Mouse (Mus musculus) layer of hippocampus, adult 8-10 months (tissue): Measurements from ENCODE around the gene Pcsk5. TPM values are rescaled to one million over a fixed set of nuclear protein-coding genes. Genes with fewer than 3 reads are reported as not detected.
A peak's percentile ranks its signal among the peaks of the same experiment; 100 is the strongest.

Experiments
- DNase-seq, 2 experiments: peaks; one replicate each; pipeline ENCODE4 v3.0.0; 2022; ENCODE audit warnings: low spot score in 2 of 2
- total RNA-seq, 4 experiments: library from RNA; stranded (reverse); gene quantifications; 2 replicates each; pipeline ENCODE4 v1.2.4; 2022

Pcsk5 gene
- total RNA-seq, 4 experiments from 2014 or later, result 14.1 to 15.6 (median 15.0) TPM

DNA sequence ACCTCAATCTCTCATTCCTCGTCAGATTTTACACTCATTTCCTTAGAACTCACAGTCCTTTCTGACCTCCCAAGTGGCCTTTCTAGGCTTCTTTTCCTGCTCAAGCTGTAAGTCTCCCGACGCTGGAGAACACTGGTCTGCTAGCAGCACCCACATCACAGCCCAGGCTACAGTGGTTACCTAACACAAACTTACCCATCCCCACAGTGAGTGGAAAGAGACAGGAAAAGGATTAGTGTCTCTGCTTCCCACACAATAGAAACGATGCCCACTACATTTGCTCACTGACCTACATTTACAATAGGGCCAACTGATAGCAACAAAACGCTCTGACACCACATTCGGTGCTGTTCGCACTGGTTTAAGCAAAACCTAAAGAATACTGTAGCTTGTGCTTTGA lies 24.8 kb downstream of the Pcsk5 start:
- DNase-seq, result no peak

DNA sequence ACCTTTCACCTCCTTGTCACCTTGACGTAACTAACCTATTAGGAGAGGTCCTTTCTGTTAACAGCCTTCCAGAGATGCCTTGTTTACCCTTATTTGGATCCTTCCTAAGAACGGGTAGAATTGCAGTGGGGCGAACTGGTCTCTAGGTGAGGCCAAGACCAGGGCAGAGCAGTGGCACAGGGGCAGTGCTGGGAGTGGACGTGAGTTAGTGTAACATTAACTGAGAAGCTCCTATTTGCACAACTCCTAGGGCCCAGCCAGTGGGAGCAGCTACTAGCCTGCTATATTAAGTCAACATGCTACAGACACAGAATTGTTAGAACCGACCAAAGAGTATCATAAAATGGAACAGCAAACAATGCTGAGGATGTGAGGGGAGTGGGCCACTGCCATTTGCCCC lies 30.8 kb downstream of the Pcsk5 start:
- DNase-seq, result no peak

DNA sequence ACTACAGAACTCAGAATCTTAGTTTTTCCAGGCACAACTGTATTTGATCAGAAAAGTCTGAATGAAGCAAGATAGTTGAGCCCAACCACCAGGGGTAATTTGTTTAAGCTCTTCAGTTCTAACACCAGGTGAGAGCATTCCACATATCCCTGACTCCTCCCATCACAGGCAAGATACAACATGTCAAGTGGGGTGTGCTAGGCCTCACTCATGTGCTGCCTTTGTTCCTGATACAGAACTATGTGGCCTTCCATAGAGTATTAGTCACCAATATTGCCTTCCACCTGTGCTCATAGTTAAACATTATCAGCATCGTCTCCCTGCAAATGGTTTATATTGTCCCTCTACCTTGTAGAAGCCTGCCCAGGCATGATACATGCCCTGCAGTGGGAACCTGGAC lies 36.6 kb downstream of the Pcsk5 start:
- no peak for DNase-seq

DNA sequence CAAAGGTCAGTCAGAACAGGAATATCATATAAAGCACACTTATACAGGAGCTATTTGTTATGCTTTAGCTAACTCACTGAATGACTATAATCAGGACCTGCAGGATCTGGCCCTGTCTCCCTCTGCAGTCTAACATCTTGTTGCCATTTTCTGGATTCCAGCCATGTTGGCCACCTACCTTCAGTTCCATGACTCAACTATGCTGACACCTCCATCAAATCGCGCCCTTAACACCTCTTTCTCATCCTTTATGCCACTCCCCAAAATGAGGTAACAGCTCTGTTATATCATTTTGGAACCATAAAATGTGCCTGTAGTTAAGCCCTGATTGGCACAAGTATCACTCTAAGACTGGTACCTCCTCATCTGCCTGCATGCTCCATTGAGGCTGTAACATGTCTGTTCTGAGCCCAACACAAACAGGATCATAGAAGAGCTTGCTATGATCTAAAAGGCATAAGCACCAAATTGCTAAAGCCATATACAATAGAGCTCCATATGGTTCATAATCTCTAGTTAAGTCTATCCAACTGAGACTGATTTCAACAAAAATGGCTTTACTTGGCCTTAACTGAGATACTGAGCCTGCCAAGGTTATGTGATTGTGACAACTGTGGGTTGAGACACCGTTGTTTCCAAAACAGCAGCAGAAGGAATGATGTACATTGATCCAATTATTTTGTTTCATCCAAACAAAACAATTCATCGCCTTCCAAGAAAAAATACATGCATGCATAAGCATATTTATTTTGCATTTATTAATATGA lies 37.8 kb downstream of the Pcsk5 start:
- DNase-seq, result no peak

DNA sequence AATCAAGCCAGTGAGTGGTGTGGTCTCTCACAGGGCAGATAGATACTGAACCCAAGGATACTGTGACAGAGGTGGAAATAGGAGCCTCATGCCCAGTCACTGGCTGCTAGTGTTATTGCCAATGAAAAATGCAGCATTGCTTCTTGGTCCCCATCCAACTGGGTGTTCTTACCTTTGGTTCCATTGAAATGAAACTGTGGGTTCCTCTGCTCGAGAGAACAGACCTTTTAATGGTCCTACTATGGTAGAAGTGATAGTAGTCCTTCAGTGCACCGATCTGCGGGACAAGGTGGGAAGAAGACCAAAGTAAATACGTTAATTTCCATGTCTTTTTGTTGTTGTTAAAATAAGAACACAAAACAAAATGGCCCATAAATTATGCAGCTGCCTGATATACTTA lies 44.0 kb downstream of the Pcsk5 start:
- no peak for DNase-seq

DNA sequence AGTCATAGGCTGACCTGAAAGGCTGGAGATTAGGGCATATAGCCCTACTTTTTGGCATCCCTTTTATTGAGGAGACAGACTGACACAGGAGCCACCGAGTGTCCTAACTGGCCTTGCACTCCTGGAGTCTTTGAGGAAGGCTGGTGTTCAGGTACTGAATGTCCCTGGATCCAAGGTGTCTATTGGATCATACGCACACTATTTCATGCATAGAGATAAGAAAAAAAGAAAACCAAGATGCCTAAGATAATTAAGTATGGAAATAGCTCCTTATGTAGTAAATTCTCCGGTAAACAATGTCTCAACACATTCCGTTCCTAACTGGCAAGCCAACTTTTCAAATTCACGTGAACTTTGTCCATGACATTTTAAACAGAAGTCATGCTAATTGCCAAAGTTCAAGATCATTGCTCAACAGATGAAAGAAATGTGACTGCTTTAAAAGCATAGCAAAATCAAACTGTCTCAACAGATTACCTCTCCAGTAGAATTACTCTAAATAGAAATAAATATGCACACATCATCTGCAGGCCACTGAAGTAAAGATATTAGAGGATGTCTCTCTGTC lies 45.9 kb downstream of the Pcsk5 start:
- DNase-seq, result no peak

DNA sequence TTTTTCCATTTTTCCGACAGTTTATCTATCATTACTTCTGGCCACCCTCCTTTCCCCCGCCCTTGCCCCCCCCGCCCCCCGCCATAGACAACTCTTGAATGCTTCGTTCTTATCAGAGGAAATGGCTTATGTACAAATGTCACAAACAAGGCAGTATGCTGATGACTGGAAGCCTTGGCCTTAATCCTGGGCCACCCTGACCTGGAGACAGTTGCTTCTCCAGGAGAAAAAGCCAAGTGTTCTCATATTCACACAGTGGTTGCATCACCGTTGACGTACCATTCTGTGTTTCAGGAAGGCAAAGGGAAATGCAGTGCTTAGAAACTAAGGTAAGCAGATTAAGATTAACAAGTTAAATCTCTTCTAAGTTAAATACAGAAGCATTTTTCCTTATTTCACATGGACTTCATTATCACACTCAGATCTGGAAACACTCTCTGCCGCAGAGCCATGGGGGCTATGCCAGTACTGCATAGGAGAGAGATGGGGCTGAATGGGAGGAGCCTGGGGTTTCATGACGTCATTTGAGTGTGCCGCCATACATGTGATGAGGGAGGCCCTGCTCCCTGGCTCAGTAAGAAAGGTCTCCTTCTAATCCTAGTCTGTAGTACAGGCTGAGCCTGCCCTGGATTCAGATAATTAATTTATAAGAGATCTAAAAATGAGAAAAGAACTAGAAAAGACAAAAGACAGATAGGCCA lies 48.7 kb downstream of the Pcsk5 start:
- DNase-seq, result no peak

DNA sequence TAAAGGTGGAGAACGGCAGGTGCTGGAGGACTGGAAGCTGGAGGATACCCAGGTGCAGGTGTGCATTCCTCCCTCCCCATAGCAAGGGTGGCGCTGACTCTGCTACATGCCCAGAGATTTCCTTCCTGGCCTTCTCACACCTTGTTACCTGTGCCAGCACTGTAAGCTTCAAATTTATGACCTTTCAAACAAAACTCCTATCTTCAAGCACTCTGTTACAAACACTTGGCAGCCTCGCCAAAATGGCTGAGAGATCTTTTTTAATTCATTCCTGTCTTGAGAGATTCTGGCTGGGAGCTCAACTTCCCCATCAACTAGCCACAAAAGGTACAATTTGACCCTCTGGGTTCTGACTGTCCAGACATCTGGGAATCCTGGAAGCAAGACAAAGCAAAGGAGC lies 50.7 kb downstream of the Pcsk5 start:
- DNase-seq, result no peak

DNA sequence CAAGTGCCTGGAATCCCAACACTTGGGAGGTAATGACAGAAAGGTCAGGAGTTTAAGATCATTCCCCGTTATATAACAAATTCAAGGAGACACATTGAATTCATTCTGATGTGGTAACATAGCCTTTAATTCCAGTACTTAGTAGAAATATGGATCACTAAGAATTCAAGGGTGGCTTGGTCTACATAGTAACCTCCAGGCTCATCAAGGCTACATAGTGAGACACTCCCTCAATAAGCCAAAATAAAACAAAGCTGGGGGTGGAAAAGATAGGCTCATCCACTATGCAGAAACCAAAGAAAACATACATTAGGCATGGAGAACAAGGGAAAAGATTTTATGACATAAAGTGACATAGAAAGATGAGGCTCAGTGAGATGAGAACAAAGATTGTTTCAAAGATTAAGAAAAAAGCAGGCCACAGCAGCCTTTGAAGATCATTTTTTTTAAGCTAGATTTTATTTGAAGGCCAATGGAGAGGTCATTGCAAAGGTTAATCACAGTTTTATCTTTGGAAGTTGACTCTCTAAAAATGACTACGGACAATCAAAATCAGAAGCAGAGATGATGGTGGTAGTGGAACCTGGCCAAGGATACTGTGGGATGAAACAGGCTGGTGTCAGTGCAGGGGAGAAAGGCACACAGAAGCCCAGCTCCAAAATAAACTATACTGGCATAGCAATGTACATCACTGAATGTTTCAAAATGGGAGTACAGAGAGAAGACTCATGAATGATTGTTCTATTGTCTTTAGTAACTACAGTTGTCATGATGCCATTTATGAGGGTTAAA lies 52.8 kb downstream of the Pcsk5 start:
- DNase-seq, result no peak

DNA sequence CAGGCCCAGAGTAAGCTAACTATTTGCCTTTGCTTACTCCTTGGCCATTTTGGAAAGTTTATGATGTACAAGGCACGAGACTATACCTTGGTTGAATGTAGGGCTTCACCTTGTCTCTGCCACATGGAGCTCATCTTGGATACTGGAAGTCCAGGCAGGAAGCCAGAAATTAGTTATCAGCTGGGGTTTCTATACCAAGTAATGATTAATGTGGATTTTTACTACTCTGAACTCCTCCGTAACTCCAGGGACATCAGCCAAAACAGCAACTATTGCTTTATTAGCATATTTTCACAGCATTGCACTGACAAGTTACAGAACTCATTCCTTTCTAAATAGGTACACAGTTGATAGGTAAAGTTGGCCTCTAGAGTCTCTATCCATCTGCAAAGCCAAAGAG lies 54.2 kb downstream of the Pcsk5 start:
- DNase-seq, result no peak

DNA sequence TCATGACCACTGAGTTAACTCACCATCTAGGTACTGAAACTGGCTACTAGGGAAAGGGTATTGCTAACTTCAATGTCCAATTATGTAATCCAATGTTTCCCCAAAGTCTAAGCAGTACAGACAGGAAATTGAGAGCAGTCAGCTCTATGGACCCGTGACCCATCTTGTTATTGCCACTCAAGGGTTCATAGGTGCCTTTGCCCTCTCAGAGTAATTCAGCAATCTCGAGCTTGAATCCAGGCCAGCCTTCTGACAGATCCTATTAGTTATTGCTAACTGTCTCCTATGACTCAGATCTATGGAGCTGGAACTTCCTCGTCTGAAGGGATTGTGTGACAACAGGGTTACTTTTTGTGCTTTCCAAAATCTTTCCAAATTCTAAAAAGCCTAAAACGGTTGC lies 56.1 kb downstream of the Pcsk5 start:
- DNase-seq, result no peak

DNA sequence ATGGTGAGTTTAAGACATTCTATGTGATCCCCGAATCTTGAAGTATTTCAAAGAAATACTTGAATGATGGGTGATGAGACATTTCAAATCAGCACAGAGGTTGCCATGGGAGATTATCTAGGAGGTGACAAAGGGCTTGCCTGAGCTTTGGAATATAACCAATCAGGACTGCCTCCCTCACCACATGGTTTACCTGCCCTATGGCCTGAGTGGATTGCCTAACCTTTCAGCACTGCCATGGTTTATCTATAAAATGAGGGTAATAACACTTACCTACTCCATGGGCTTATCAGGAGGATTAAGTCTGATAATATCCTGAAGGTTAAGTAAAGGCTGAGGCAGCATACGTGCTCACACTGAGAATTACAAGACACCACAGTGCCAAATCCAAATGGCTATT lies 61.5 kb downstream of the Pcsk5 start:
- no peak for DNase-seq

DNA sequence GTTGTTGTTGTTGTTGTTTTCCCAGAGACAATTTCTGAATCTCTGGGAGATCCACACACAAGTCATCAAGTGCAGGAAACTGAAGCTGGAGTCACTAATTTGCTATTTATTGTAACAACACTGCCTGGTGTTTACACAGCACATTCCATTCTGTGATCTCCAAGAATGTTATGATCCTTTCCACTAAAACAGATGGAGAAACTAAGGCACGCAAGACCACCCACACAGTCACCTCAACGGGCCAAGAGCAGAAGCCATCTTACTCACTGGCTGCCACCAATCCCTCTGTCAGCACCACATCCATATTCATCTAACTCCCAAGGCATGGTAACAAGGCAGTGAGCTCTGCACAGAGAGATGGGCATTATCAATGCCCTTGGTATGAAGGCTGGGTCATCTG lies 62.3 kb downstream of the Pcsk5 start:
- no peak for DNase-seq

DNA sequence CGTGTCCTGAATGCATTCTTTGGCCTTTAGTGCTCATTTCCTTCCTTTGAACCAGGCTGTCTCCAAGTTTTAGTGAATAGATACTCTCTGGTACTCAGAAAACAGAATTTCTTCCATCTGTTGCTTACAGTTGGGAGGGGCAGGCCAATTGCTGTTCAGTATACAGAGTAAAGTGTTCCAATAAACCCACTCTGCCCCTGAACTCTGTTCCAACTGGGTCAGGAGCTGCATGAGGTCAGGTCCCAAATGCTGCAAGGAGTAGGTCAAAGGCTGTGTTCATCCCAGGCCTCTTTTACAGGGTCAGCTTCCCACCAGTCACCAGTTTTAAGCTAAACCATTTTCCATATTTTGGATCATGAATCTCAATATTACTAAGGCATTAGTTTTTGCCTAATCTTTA lies 63.4 kb downstream of the Pcsk5 start:
- DNase-seq, result no peak

DNA sequence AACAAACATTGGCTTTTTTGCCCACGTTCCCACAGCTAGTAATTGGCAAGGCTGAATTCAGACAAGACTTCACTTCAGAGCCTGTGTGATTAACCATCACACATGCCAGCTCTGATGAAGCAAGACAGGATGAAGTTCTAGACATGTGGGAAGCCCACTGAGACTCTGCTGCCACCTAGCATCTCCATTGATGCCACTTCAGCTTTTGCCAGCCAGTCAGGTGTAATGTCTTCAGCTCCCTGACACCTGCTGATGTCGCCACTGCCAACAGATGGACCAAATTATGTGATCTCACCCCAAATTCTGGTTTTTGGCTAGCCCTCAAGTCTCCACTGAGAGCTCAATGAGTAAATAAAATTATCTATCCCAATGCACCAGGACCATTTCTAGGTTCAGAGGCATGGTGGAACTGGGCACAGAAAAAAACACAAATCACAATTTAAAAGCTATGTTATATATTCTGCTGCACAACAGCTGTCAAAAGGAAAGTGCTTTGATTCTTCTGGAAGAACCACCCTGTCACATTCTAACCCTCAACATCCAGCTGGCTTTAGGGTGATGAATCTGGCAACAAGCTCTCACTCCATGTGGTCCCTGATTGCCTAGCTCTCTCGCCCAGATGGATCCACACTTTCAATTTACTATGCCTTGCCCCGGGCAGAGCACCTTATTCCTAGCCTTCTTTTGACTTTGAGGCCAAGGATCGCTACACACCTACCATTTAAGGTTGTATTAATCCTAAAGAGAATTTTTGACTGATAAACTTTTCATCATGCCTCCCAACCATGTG lies 67.6 kb downstream of the Pcsk5 start:
- DNase-seq, result peak; percentile 17 to 30

DNA sequence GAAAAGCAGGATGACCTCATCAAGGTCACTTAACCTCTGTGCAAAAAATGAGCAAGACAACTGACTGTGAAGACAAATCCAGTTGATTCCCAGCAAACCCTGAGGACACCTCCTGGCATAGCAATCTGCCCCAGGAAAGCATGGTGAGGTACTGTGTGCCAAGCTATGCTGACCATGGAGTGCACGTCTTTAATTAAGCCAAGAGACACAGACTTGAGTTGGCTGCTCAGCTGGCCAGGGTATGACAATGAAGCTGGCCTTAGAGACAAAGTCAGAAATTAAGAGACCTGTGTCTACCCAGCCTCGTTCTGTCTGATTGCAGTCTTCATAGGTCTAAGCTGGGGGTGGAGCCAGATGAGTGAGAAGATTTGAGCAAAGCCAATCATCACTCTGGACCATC lies 72.4 kb downstream of the Pcsk5 start:
- no peak for DNase-seq

DNA sequence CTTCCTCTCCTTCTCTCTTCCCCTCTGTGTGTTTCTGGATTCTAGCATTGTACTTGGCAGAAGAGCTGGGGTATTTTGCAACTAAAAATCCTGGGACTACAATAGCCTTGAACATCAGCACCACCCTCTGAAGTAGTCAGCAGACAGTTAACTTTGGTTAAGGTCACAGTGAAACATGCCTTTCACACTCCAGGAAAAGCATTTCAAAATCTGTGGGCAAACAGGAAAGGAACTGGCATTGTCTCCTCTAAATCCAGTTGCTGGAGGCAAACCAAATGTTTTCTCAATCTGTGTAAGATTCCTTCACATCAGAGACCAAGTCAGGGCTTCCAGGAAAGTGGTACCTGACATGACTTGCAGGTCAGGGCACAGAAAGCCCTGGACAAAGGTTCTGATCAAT lies 74.7 kb downstream of the Pcsk5 start:
- DNase-seq, result no peak

DNA sequence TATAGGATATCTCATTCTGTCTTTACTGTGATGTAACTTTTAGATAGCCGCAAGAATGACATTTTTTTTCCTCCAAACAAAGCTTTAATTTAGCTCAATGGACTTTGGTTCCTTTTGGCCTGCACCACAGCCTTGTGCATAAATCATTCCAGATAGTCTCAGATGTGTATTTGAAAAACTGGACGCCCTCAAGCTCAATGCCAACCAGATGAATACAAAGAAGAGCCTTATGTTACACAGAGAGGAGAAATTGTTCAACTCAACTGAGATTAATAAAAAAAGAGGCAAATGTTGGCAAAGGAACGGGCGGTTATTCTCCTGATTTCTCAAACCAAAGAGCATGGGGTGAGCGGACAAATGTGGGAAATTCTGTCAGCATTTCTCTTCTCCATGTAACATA lies 75.8 kb downstream of the Pcsk5 start:
- DNase-seq, result no peak

DNA sequence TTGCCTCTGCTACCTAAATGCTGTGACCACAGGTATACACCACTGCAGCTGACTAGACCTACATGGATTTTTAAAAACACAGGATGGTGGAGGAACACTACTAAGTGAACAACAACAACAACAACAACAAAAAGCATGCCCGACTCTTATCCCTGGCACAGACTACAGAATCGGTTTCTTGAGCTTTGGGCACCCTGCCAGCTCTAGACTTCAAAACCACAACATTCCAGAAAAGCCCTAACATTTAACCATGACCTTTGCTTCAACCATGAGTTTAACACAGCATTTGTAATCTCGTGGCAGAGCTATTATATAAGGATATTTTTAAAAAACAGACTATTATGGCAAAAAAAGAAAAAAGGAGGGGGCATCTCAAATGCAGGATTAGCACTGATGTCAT lies 84.6 kb downstream of the Pcsk5 start:
- DNase-seq, result no peak

DNA sequence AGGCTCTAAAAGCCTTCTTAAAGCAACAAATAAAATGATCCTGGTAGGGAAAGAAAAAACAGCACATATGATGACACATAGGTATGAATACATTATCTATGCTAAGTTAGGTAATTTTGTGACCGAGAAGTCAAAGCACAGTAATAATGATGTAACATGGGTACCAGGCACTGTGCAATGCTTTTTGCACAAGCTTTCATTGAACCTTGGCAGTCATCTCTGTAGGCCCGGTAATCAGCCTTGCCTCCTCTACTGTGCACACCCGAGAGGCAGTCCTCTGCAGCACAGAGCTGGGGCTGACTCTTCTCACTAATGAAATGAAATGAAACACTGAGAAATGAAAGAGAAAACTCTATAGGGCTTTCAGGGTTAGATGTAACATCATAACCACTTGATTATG lies 89.1 kb downstream of the Pcsk5 start:
- no peak for DNase-seq

DNA sequence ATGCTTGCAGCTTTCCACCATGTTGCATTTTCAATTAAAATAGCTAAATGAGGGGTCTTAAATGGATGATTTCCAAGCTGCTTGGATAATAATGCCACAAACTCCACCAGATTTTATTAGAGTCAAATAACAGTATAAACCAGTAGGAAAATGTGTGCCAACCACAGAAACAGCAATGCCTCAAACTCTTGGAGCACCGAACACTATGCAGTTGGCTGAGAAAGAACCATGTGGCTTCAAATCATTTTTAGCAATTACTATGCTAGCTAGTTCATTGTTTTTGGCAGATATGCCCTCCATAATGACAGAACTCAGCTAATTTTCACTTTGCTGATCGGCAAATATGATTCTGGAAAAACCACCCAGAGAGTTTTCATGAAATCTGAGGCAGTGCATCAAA lies 92.1 kb downstream of the Pcsk5 start:
- no peak for DNase-seq
